Mouse (Mus musculus): ENCODE results near the gene Tmem114. TPM values are rescaled to one million over a fixed set of nuclear protein-coding genes. Genes with fewer than 3 reads are reported as not detected.

The Tmem114 gene
- polyA plus RNA-seq, 1 experiment, result not detected

- Histone ChIP-seq H3K36me3 (ENCODE audit: control insufficient read depth, insufficient read depth, low read length) (no peaks in the 10 kb centered on the region), H3K27ac (ENCODE audit: insufficient read depth, low read length) (no peak overlapping the region), H3K4me1 (ENCODE audit: control insufficient read depth, insufficient read depth, insufficient read length) (no peaks in the 10 kb centered on the region), H3K4me3 (ENCODE audit: extremely low read depth, insufficient read depth, insufficient read length) (no peak overlapping the region), H3K27me3 (ENCODE audit: control insufficient read depth, insufficient read depth, low read length) (no peaks in the 10 kb centered on the region)
- TF ChIP-seq CTCF (IDR thresholded peaks at IDR 0.05; ENCODE audit: extremely low read depth, insufficient read depth, insufficient read length, insufficient replicate concordance) (no peak), POLR2A (IDR thresholded peaks at IDR 0.05; ENCODE audit: low read depth, low read length) (no peak)
- no peak for DNase-seq (ENCODE audit: low read depth in 1 of 2, low spot score in 2 of 2)
Observed at GRCm38 (mm10) chr16:8394946-8395345, 30.0 kb downstream of the Tmem114 start.

GRCm38 (mm10) chr16:8388491-8388890 is 36.4 kb downstream of the Tmem114 start:
- DNase-seq (ENCODE audit: low read depth in 1 of 2, low spot score in 2 of 2), result no peak
- Histone ChIP-seq H3K4me3 (ENCODE audit: extremely low read depth, insufficient read depth, insufficient read length) (no peak overlapping the region), H3K27me3 (ENCODE audit: control insufficient read depth, insufficient read depth, low read length) (no peaks in the 10 kb centered on the region), H3K4me1 (ENCODE audit: control insufficient read depth, insufficient read depth, insufficient read length) (no peaks in the 10 kb centered on the region), H3K36me3 (ENCODE audit: control insufficient read depth, insufficient read depth, low read length) (no peaks in the 10 kb centered on the region), H3K27ac (ENCODE audit: insufficient read depth, low read length) (no peak overlapping the region)
- no peak for TF ChIP-seq CTCF (IDR thresholded peaks at IDR 0.05; ENCODE audit: extremely low read depth, insufficient read depth, insufficient read length, insufficient replicate concordance)
- TF ChIP-seq POLR2A (IDR thresholded peaks at IDR 0.05; ENCODE audit: low read depth, low read length), result no peak
- 92% methylated on average over 1 of the region's 1 CpGs for WGBS

DNA sequence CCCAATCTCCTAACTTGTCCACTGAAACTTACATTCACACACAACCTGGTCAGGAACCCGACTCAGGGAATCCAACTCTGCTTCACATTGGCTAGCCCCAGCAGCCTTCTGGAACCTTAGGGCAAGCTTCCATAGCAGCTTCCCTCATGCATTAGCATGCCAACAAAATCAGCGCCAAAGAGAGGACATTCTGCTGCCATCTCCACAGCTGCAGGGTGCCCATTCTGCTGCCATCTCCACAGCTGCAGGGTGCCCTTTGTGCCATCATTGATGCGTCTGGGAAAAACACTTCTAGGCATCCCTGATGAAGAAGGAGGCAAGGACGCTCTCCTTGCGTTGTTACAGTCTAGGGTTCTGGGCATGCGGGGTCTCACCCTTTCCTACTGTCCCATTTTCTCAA is 38.5 kb downstream of the Tmem114 start:
- Histone ChIP-seq H3K4me3 (ENCODE audit: extremely low read depth, insufficient read depth, insufficient read length) (no peak overlapping the region), H3K4me1 (ENCODE audit: control insufficient read depth, insufficient read depth, insufficient read length) (no peaks in the 10 kb centered on the region), H3K27ac (ENCODE audit: insufficient read depth, low read length) (no peak overlapping the region), H3K27me3 (ENCODE audit: control insufficient read depth, insufficient read depth, low read length) (no peaks in the 10 kb centered on the region), H3K36me3 (ENCODE audit: control insufficient read depth, insufficient read depth, low read length) (no peaks in the 10 kb centered on the region)
- TF ChIP-seq POLR2A (IDR thresholded peaks at IDR 0.05; ENCODE audit: low read depth, low read length) (no peak), CTCF (IDR thresholded peaks at IDR 0.05; ENCODE audit: extremely low read depth, insufficient read depth, insufficient read length, insufficient replicate concordance) (no peak)
- WGBS, result 76% methylated on average over 6 of the region's 6 CpGs
- no peak for DNase-seq (ENCODE audit: low read depth in 1 of 2, low spot score in 2 of 2)

GRCm38 (mm10) chr16:8385679-8386078 is 39.3 kb downstream of the Tmem114 start:
- Histone ChIP-seq H3K27ac (ENCODE audit: insufficient read depth, low read length) (no peak overlapping the region), H3K27me3 (ENCODE audit: control insufficient read depth, insufficient read depth, low read length) (no peaks in the 10 kb centered on the region), H3K4me1 (ENCODE audit: control insufficient read depth, insufficient read depth, insufficient read length) (no peaks in the 10 kb centered on the region), H3K36me3 (ENCODE audit: control insufficient read depth, insufficient read depth, low read length) (no peaks in the 10 kb centered on the region), H3K4me3 (ENCODE audit: extremely low read depth, insufficient read depth, insufficient read length) (no peak overlapping the region)
- no peak for DNase-seq (ENCODE audit: low read depth in 1 of 2, low spot score in 2 of 2)
- no peak for TF ChIP-seq CTCF (IDR thresholded peaks at IDR 0.05; ENCODE audit: extremely low read depth, insufficient read depth, insufficient read length, insufficient replicate concordance)
- TF ChIP-seq POLR2A (IDR thresholded peaks at IDR 0.05; ENCODE audit: low read depth, low read length), result no peak
- 59% methylated on average over 5 of the region's 5 CpGs for WGBS

DNA sequence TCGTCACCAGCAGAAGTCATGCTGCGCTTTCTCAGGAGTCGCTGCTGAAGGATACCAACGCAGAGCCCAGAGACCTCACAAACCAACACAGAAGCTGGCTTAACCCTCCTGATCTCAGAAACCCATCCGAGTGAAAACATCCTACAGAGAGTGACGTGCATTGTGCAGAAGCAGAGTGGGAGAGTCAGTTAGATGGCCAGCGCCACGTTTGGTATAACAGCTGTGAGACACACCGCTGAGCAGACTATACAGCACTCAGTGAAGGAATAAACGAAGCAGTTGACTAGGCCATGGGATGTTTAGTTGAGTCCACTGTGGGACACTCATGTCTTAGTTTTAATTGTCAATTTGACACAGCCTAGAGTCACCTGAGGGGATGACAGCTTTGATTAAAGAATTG is 40.2 kb downstream of the Tmem114 start:
- 79% methylated on average over 10 of the region's 10 CpGs for WGBS
- no peak for TF ChIP-seq POLR2A (IDR thresholded peaks at IDR 0.05; ENCODE audit: low read depth, low read length)
- TF ChIP-seq CTCF (IDR thresholded peaks at IDR 0.05; ENCODE audit: extremely low read depth, insufficient read depth, insufficient read length, insufficient replicate concordance), result no peak

GRCm38 (mm10) chr16:8383396-8383795 is 41.5 kb downstream of the Tmem114 start:
- no peak overlapping the region for H3K4me3 ChIP-seq (ENCODE audit: extremely low read depth, insufficient read depth, insufficient read length)
- 80% methylated on average over 9 of the region's 9 CpGs for WGBS
- H3K4me1 ChIP-seq (ENCODE audit: control insufficient read depth, insufficient read depth, insufficient read length), result no peaks in the 10 kb centered on the region
- no peaks in the 10 kb centered on the region for H3K27me3 ChIP-seq (ENCODE audit: control insufficient read depth, insufficient read depth, low read length)
- no peak overlapping the region for H3K27ac ChIP-seq (ENCODE audit: insufficient read depth, low read length)
- H3K36me3 ChIP-seq (ENCODE audit: control insufficient read depth, insufficient read depth, low read length), result no peaks in the 10 kb centered on the region
- TF ChIP-seq POLR2A (IDR thresholded peaks at IDR 0.05; ENCODE audit: low read depth, low read length) (no peak), CTCF (IDR thresholded peaks at IDR 0.05; ENCODE audit: extremely low read depth, insufficient read depth, insufficient read length, insufficient replicate concordance) (no peak)
- no peak for DNase-seq (ENCODE audit: low read depth in 1 of 2, low spot score in 2 of 2)

More for the DNA sequence above, 40.2 kb downstream of the Tmem114 start:
- H3K36me3 ChIP-seq (ENCODE audit: control insufficient read depth, insufficient read depth, low read length), result no peaks in the 10 kb centered on the region
- H3K4me1 ChIP-seq (ENCODE audit: control insufficient read depth, insufficient read depth, insufficient read length), result no peaks in the 10 kb centered on the region
- H3K27ac ChIP-seq (ENCODE audit: insufficient read depth, low read length), result no peak overlapping the region
- DNase-seq (ENCODE audit: low read depth in 1 of 2, low spot score in 2 of 2), result no peak
- no peaks in the 10 kb centered on the region for H3K27me3 ChIP-seq (ENCODE audit: control insufficient read depth, insufficient read depth, low read length)
- no peak overlapping the region for H3K4me3 ChIP-seq (ENCODE audit: extremely low read depth, insufficient read depth, insufficient read length)

DNA sequence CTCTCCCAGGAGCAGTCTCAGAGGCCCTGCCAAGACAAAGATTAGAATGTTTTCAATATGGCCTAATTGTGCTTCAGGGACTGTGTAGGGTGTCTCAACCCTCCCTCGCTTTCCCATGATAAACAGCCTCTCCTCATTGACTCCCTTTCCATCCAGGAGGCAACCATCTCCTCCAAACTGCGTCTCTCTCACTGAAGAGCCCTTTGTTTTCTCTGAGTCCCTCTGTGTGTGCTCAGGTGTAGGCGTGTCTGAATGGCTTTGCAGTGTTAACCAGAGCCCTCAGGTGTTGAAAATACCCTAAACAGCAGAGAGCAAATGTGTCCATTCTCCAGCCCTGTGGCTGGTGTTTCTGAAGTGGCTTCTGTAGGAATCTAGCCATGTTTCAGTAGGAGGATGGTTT is 61.9 kb downstream of the Tmem114 start:
- 78% methylated on average over 3 of the region's 3 CpGs for WGBS
- Histone ChIP-seq H3K36me3 (ENCODE audit: control insufficient read depth, insufficient read depth, low read length) (no peaks in the 10 kb centered on the region), H3K4me3 (ENCODE audit: extremely low read depth, insufficient read depth, insufficient read length) (no peak overlapping the region), H3K27me3 (ENCODE audit: control insufficient read depth, insufficient read depth, low read length) (no peaks in the 10 kb centered on the region), H3K27ac (ENCODE audit: insufficient read depth, low read length) (no peak overlapping the region), H3K4me1 (ENCODE audit: control insufficient read depth, insufficient read depth, insufficient read length) (no peaks in the 10 kb centered on the region)
- no peak for DNase-seq (ENCODE audit: low read depth in 1 of 2, low spot score in 2 of 2)
- TF ChIP-seq POLR2A (IDR thresholded peaks at IDR 0.05; ENCODE audit: low read depth, low read length), result no peak

Other genes with a start within 250 kb of the Tmem114 start
- gene Mettl22, start 45.7 kb upstream of the Tmem114 start, polyA plus RNA-seq (2012; rRNA removed), result 16.8 and 21.7 TPM in 2 replicates
- gene Abat, start 88.3 kb upstream of the Tmem114 start, polyA plus RNA-seq (2012; rRNA removed), result 4.6 and 5.1 TPM in 2 replicates
- gene Pmm2, start 212.5 kb upstream of the Tmem114 start, polyA plus RNA-seq (2012; rRNA removed), result 50.2 and 58.1 TPM in 2 replicates
- 9.7 and 10.4 TPM in 2 replicates for gene Tmem186, start 212.6 kb upstream of the Tmem114 start, polyA plus RNA-seq (2012; rRNA removed)
- gene Carhsp1, start 247.0 kb upstream of the Tmem114 start, polyA plus RNA-seq (2012; rRNA removed), result 56.5 and 63.1 TPM in 2 replicates